Mouse (Mus musculus) natural killer cell, adult 2 months (primary cell): ENCODE measurements around the gene Macrod2.

ENCODE experiments used
- DNase-seq, 2 experiments: peaks; one replicate each; pipeline ENCODE4 v3.0.0; 2022; ENCODE audit warnings: low spot score in 2 of 2

Gene Macrod2

GRCm38 (mm10) chr2:140570874-140571273, 175.8 kb downstream of the Macrod2 start:
- DNase-seq = no peak

GRCm38 (mm10) chr2:140592537-140593261, 197.6 kb downstream of the Macrod2 start:
- no peak for DNase-seq

GRCm38 (mm10) chr2:140596906-140597305, 201.8 kb downstream of the Macrod2 start:
- no peak for DNase-seq

- no peak for DNase-seq
These were observed 220.3 kb downstream of the Macrod2 start for GRCm38 (mm10) chr2:140615451-140615850.

- DNase-seq = no peak
These were observed 226.7 kb downstream of the Macrod2 start for GRCm38 (mm10) chr2:140621730-140622337.

- no peak for DNase-seq
These were observed 258.4 kb downstream of the Macrod2 start for GRCm38 (mm10) chr2:140653481-140653880.

GRCm38 (mm10) chr2:140653978-140654377, 258.9 kb downstream of the Macrod2 start:
- DNase-seq = no peak

- no peak for DNase-seq
These were observed 267.6 kb downstream of the Macrod2 start for GRCm38 (mm10) chr2:140662673-140663072.

GRCm38 (mm10) chr2:140664381-140664780, 269.3 kb downstream of the Macrod2 start:
- DNase-seq = no peak

GRCm38 (mm10) chr2:140666846-140667245, 271.7 kb downstream of the Macrod2 start:
- no peak for DNase-seq

- DNase-seq = no peak
These were observed 272.3 kb downstream of the Macrod2 start for GRCm38 (mm10) chr2:140667261-140668047.

- no peak for DNase-seq
These were observed 273.2 kb downstream of the Macrod2 start for GRCm38 (mm10) chr2:140668311-140668710.

GRCm38 (mm10) chr2:140669081-140669480, 274.0 kb downstream of the Macrod2 start:
- DNase-seq = no peak

GRCm38 (mm10) chr2:140669786-140670185, 274.7 kb downstream of the Macrod2 start:
- no peak for DNase-seq

- no peak for DNase-seq
These were observed 275.3 kb downstream of the Macrod2 start for GRCm38 (mm10) chr2:140670457-140670856.

GRCm38 (mm10) chr2:140670963-140671702, 276.0 kb downstream of the Macrod2 start, which contains the start of gene Flrt3:
Gene Flrt3 (minus strand): TSS chr2:140671469.
- peak; percentile 17 to 34 for DNase-seq

GRCm38 (mm10) chr2:140673466-140673865, 278.4 kb downstream of the Macrod2 start:
- DNase-seq = no peak

- DNase-seq = no peak
These were observed 281.6 kb downstream of the Macrod2 start for GRCm38 (mm10) chr2:140676728-140677127.

GRCm38 (mm10) chr2:140690906-140691305, 295.8 kb downstream of the Macrod2 start:
- DNase-seq = no peak

- DNase-seq = no peak
These were observed 296.3 kb downstream of the Macrod2 start for GRCm38 (mm10) chr2:140691403-140691802.

GRCm38 (mm10) chr2:140692461-140692860, 297.4 kb downstream of the Macrod2 start:
- DNase-seq = no peak

GRCm38 (mm10) chr2:140693845-140694244, 298.7 kb downstream of the Macrod2 start:
- DNase-seq = no peak
